Mouse (Mus musculus) WW6 (cell line): ENCODE measurements around the gene Kyat1.
A peak's percentile ranks its signal among the peaks of the same experiment; 100 is the strongest.
"Not testable (repeated sequence)": the region's sequence is repeated elsewhere in the genome, so short reads cannot be mapped to it uniquely, and the experiment has no call there.

Experiments
- DNase-seq: peaks from one replicate; pipeline ENCODE4 v3.0.0-alpha.2; 2013; ENCODE audit warnings: low read depth, low spot score

Kyat1 gene

DNA sequence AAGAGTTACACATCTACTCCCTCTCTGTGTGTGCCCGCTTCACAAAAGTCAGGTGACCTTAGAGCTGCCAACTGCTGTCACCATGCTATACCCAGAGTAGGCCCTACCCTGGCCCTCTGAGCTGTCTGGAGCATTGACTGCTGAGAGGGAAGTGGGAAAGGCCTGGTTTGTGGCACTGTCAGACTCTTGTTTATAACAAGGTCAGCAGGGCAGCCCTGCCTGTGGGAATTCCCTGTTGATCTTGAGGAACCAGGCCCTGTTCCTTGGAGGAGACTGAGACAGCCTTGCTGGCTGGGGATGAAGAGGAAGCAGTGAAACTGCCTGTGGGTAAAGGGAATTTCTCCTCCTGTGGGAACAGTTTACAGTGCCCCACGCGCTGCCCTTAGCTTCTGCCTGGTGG lies 9.1 kb upstream of the Kyat1 start:
- DNase-seq, result no peak

DNA sequence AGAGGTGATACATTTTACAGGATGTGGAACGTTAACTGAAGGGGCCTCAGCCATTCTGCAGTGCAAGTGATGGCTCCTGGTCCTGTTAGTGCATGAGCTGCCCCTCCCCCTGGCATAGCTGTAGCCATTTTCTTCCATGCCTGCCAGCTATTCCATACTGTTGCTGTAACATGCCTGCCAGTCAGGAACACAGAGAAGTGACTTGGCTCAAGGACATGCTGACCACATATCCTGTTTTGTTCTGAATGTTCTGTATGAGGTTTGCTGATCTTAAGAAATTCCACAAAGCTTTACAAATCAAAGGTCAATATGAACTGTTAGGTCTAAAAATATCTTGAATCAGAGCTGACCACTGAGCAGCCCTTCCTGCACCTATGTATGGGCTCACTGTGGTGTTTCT lies 7.3 kb upstream of the Kyat1 start:
- DNase-seq, result no peak

DNA sequence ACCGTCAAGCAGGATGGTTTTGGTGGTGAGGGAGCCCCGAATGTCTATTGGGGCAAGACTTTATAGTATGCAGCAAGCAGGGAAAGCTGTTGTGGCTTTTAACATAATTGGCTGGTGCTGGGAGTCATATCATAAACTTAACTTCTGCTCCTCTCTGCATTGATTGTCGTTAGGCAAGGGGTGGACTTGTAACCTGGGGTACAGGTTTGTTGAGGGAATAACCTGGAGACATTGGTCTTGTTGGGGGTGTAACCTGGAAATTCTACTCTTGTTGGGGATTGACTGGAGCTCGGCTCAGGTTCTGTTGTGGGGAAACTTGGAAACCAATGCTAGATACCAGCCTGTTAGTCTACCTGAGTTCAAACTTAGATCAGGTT lies 6.5 kb upstream of the Kyat1 start:
- DNase-seq, result no peak

DNA sequence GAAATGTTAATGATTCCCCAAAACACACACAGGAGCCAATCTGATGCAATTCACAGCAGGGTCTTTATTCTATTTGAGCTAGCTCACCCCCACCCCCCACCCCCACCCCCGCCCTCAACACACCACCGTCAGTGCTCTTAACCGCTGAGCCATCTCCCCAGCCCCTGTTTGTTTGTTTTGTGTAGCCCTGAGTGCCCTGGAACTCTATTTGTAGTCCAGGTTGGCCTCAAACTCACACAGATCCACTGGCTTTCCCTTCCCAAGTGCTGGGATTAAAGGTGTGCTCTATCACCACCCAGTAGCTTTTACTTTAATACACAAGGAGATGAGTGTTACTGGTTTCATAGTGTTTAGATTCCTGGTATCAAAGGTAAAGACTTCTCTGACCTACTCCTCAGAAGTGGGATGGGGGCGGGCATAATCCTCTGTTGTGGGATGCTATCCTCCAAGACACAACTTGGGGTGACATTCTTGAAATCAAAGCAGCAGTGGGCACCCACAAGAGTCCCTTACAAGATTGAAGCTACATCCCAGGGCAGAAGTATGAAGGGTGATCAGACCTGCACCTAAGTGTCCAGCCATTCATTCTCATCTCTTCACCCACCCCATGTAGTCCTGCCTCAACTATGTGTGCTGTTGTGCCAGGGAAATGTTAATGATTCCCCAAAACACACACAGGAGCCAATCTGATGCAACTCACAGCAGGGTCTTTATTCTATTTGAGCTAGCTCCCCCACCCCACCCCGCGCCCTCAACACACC lies 5.9 kb upstream of the Kyat1 start:
- no peak for DNase-seq

DNA sequence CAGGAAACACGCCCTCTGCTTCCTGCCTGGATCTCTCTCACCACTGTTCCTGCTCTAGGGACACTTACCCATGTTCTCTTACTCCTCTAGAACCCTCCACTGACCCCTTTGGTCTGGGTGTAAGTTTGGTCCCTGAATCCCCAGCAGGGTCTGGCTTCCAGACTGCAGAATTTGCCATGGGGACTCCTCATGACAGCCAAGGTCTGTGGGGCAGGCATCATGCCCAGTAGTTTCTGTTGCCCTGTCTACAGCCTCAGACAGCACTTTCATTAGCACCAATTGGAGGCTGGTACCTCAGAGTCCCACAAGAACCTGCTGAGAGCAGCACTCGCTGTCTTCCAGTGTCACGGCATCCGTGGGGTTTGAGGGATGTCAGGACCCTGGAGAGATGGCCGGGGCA lies 2.2 kb upstream of the Kyat1 start:
- DNase-seq, result no peak

DNA sequence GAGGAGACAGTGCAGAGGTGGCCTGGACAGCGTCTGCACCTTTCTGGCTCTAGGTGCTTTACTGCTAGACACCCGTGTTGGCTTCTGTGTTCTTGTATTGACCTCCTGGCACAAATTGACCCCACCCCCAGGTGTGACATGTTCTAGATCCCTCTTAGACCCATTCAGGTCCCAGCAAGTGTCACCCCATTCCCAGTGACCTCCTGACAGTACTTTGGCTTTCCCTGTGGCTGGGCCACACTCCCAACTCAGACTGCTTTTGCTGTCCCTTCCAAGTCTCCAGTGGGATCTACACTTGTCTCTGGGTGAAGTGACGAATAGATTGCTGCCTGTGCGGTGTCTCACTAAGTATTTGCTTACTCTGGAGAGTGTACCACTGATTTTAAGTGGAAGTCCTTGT lies 1.8 kb upstream of the Kyat1 start:
- DNase-seq, result no peak

DNA sequence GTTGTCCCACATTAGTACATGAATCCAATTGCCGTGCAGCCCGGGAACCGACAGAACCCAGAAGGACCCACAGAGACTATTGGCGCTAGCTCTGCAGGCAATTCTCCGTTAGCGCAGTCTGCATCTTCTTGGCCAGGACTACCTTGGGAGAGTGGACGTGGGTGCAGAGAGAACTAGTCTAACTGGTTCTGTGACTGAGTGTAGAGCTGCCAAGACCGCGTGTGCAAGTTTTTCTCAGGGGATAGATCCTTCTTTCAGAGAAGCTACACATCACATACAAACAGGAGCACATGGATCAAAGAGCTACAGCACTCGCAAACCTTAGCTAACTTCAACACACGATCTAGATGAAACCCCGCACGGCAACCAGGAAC lies 405 bp downstream of the Kyat1 start:
- no peak for DNase-seq

DNA sequence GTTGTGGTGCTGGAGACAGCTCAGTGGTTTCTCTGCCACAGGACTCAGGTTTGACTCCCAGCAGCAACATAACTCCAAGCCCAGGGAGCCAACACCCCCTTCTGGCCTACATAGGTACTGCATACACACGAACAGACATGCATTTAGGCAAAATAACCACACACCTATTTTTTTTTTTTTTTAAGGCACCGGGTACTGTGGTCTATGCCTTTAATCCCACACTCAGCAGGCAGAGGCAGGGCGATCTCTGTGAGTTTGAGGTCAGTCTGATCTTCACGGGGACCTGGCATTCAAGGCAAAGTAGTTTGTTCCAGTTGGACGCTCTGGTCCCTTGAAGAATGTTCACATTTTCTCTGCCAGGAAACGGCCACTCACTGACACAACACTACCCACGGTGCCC lies 2.2 kb downstream of the Kyat1 start:
- DNase-seq, result peak; percentile 57

DNA sequence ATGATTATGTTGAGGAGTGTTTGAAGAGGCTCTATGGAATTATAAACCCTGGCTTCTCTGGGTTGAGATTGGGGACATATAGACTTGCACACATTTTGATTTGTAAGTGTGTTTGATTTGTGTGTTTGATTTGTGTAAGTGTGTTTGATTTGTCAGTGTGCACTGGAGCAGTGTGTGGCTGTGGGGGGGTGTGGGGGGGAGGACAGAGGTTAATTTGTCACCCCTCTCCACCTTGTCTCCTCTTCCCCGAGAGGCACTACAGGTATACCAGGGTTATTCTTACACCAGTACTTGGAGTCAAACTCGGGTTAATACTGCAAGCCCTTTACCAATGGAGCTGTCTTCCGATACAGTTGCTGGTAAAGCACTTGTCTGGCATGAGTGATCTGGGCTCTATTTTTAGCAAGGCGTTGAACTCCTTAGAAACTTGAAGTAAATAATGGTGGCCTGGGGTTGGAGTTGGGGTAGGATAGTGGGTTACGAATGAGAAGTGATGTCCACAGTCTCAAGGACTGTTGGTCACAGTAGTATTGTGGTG lies 5.2 kb downstream of the Kyat1 start:
- DNase-seq, result no peak

DNA sequence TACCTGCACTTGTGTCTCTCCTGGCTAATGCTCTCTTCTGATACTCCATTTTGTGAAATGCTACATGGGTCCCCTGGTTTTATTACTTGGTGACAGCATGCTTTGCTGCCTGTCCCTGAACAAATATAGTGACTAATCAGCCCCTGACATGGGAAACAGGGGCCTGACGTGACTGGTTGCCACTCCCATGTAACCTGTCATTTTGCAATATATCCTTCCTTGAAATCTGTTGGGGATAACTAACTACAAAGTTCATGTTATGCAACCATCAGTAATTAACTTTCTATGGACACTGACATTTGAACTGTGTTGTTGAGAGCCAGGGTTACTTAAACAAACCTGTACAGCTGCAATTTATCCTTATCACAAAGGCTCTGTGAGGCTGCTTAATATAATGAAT lies 5.7 kb downstream of the Kyat1 start:
- no peak for DNase-seq

DNA sequence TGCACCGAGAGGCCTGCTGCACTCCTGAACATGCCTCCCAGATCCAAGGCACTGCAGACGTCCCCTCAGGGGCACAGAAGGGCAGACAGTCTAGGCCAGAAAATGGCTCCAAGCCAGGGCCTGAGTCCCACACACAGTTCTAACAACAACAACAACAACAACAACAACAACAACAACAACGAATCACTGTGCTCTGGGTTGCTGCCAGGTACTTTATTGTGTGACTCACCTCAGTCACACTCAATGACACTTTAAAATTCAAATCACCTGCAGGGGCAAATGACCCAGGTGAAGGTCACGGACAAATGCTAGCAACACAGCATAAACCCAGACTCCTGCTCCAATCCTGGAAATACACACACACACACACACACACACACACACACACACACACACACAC lies 7.6 kb downstream of the Kyat1 start:
- no peak for DNase-seq

DNA sequence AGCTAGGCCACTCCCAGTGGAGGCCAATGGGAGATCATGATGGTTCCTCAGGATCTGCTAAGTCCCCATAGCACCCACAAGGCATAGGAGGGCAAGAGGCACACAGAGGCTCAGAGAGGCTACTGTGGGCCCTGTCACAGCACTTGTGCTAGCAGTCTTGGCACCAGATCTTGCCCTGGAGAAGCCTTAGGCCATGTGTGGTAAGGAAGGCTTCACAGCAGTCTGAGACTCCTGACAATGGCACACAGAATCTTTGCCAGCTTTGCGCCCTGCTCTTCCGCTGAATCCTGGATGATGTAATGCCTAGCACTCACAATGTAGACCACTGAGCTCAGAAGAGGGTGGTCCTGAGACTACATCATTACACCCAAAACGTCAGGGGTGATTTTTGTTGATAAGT lies 11.0 kb downstream of the Kyat1 start:
- DNase-seq, result no peak

DNA sequence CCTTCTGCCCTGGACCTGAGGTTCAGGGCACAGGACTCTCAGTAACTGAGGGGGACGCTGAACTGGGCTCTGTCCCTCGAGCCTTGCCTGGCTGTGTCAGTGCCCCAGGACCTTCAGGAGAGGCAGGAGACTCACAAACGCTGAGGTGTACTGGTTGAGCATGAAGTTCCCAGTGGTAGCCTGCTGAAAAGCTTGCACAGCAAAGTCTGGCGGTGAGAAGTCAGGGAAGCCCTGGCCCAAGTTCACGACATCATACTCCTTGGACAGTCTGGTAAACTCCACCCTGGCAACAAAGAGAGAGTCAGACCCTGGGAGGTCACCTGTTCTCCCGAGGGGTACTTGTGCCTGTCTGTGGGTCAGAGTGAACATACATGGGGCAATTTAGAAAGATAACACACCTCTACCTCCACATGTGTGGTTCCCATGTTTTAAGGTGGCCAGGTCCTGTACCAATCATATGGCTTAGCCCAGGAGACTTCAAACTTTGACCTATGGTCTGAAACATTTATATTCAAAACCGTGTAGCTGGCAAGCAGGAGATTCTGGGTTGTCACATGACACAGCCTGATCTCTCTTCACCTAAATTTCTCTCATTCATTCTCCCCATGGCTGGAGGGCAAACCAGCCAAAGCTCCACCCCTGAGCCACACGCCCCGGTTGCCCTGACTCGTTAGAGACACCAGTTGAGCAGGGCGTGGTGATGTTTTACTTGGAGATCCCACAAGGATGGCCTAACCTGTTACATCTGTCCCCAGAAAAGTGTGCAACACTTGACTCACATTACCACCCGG lies 13.7 kb downstream of the Kyat1 start:
- no peak for DNase-seq

DNA sequence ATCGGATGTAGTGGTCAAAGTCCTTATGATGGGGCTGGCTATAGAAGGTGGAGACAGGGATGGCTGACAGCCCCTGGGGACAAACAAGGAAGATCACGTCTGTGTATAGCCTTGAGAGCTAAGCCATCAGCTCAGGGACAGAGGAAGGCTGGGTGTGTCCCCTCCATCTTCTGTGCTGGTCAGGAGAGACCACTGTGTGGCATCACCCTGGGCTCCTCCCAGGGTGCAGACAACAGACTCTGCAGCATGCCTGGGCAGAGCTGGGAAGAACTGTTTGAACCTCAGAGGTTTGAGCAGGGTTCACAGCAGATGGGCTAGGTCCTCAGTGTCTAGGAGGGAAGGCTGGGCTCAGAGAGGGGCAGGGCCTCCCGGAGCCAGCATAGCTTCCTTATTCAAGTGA lies 20.0 kb downstream of the Kyat1 start:
- DNase-seq, result no peak

DNA sequence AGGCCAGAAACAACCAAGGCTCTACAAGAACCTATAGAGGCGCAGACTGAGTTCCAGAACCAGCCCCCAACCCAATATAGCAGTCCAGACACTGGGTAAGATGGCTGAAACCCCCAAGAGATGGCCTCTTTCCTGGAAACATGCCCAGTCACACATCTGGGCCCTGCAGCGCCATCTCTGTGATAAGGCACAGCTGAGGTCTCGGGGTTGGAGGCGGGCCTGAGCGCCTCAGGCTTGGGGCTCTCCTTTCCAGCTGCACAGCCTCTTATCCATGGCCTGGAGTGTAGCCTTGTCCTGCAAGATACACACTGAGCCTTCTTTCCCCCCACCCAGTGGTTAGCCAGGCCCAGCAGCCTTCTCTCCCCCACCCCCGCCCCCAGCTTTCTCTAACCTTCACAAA lies 20.4 kb downstream of the Kyat1 start:
- no peak for DNase-seq

DNA sequence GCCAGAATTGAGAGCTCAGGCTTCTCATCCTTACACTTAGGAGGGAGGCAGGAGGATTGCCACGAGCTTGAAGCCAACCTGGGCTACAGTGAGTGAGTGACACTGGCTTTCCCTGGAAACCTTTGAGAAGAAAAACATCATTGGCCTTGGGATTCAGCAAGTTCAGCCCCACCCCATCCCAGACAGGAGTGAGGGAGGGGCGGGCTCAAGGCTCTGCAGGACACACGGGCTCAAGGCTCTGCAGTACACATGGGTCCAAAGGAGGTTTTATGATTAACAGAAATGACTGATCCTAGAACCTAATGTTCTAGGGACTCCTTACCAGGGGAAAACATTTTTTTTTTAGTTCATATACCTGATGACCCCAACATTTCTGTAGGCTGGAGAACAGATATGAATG lies 21.9 kb downstream of the Kyat1 start:
- no peak for DNase-seq

DNA sequence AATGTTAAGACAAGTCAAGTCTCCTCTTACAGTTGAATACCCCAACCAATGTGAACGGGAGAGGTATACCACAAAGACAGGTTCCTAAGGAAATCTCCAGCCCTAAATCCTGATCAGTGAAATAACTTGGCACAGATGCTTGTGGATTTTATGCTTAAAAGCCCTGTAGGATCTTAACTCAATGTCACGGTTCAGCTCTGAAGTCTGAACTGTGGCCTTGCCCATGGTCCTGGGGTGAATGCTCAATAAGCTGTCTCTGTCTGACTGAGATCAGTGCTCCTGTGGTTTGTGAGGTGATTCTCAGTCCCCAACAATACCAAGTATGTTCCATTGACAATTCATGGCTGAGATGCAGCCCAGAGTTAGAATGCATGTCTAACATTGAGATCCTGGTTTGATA lies 23.2 kb downstream of the Kyat1 start:
- DNase-seq, result no peak

DNA sequence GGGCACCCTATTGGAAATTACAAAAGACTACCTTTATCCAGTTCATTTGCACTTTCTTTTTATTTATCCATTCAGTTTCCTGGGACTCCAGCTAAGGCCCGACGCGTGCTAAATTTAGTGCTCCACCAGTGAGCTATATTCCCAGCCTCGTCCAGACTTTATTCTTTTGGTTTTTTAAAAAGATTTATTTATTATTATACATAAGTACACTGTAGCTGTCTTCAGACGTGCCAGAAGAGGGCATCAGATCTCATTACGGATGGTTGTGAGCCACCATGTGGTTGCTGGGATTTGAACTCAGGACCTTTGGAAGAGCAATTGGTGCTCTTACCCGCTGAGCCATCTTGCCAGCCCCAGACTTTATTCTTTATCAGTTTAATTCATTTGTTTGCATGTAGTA lies 26.9 kb downstream of the Kyat1 start:
- DNase-seq, result not testable (repeated sequence)

DNA sequence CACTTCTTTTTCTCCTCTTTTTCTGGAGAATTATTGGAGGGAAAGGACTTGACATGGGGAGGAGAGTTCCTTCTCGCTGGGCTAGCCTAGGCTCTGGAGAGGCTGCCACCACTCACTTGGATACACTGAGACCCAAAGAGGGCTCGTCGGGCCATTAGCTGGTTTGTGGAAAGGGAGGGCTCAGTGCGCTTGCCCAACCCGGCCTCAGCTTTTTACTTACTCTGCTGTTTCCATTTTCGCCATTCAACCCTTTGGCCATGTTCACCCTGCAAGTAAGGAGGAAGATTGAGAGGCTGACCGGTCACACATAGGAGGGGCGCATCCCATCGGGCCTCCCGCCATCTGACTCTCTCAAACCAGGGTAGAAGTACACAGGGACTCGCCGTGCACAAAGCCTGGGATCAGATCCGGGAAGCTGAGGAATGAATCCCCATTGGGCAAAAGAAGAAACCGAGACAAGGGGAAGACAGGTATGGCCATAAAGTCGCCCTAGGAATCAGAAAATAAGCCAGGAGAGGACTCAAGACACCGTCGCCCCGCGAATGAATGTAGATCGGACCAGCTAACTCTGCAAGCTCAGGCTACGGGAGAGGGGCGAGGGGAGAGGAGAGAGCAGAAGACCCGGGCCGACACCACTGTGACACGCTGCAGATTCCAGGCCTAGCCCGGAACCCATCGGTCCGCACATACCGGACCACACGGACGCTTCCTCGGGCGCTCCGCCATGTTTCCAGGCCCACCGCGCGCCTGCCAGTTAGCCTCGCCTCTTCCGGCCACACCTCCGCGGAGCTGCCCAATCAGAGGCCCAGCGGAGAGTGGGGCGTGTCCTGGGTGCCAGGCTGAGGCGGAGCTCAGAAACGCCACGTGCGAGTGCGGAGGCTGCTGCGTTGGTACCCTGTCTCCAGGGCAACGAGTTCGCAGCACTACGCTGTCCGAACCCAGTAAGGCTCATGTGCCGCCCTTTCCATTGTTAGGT lies 27.7 kb downstream of the Kyat1 start, which contains the start of gene Spout1:
Spout1 (minus strand) TSS at position 760 of the 976 bp plus-strand sequence.
- DNase-seq, result peak; percentile 94

DNA sequence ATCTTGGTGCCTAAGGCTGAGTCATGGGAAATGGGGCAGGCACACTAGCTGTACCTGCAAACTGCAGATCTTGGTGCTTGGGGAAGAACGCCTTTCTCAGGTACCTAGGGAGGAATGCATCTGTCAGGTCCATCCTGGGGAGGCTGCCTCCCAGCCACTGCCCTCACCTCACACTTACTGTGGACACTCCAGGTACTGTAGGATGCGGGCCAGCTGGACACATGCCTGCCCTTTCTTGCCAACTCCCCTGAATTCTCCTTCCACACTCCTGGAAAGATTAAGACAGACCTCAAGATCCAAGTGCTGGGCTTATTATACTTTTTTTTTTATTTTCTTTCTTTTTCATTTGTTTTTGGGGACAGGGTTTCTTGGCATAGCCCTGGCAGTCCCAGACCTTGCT lies 29.1 kb downstream of the Kyat1 start:
- no peak for DNase-seq

DNA sequence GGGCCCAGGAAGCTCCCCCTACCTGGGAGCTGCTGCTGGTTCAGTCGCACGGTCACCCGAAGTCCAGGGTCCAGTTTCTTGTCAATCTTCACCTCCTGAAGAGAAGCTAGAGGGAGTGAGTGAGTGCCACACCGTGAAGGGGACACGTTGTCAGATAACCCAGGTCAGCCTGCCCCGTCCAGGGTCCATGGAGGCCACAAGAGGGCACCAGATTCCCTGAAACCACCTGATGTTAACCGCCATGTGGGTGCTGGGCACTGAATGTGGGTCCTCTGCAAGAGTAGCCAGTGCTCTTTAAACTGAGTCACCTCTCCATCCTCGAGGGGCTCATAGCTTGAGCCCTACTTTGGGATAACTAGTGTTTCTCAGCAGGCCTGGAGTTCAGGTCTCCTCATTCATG lies 29.8 kb downstream of the Kyat1 start:
- no peak for DNase-seq
